Mouse (Mus musculus) 416B (cell line): ENCODE results near the gene Zfp398.
"Not testable (repeated sequence)": the region's sequence is repeated elsewhere in the genome, so short reads cannot be mapped to it uniquely, and the experiment has no call there.

Experiments
- DNase-seq: peaks from one replicate; pipeline ENCODE4 v3.0.0; 2011; ENCODE audit warnings: low read depth

The Zfp398 gene

GRCm38 (mm10) chr6:47827462-47827861 lies 8.0 kb upstream of the Zfp398 start:
- peak; percentile 52 for DNase-seq

GRCm38 (mm10) chr6:47828950-47829349 lies 6.5 kb upstream of the Zfp398 start:
- peak; percentile 84 for DNase-seq

GRCm38 (mm10) chr6:47830104-47831078 lies 5.1 kb upstream of the Zfp398 start, which contains the start of gene Zfp786:
Zfp786 (minus strand) TSS chr6:47830867.
- peak; percentile 81 for DNase-seq

GRCm38 (mm10) chr6:47832220-47832619 lies 3.2 kb upstream of the Zfp398 start:
- no peak for DNase-seq

GRCm38 (mm10) chr6:47835984-47836521 lies 592 bp downstream of the Zfp398 start:
- peak; percentile 68 for DNase-seq

- no peak for DNase-seq
These were observed 2.2 kb downstream of the Zfp398 start for GRCm38 (mm10) chr6:47837630-47838029.

- DNase-seq: no peak
These were observed 5.6 kb downstream of the Zfp398 start for GRCm38 (mm10) chr6:47841077-47841476.

- no peak for DNase-seq
These were observed 6.4 kb downstream of the Zfp398 start for GRCm38 (mm10) chr6:47841831-47842230.

GRCm38 (mm10) chr6:47842337-47842736 lies 6.9 kb downstream of the Zfp398 start:
- DNase-seq: no peak

- DNase-seq: no peak
These were observed 10.3 kb downstream of the Zfp398 start for GRCm38 (mm10) chr6:47845779-47846178.

- no peak for DNase-seq
These were observed 21.8 kb downstream of the Zfp398 start for GRCm38 (mm10) chr6:47857241-47857640.

GRCm38 (mm10) chr6:47857729-47858128 lies 22.3 kb downstream of the Zfp398 start:
- DNase-seq: not testable (repeated sequence)

- no peak for DNase-seq
These were observed 36.8 kb downstream of the Zfp398 start for GRCm38 (mm10) chr6:47872266-47872665.

- no peak for DNase-seq
These were observed 41.6 kb downstream of the Zfp398 start, which contains the start of gene Zfp282 for GRCm38 (mm10) chr6:47877058-47877457. Zfp282 (plus strand) TSS chr6:47877204.

GRCm38 (mm10) chr6:47877461-47878132 lies 42.1 kb downstream of the Zfp398 start:
- peak; percentile 85 for DNase-seq

GRCm38 (mm10) chr6:47878133-47878514 lies 42.7 kb downstream of the Zfp398 start:
- peak; percentile 47 for DNase-seq

- no peak for DNase-seq
These were observed 43.1 kb downstream of the Zfp398 start for GRCm38 (mm10) chr6:47878593-47878992.

- peak; percentile 18 for DNase-seq
These were observed 43.7 kb downstream of the Zfp398 start for GRCm38 (mm10) chr6:47879049-47879716.

GRCm38 (mm10) chr6:47880166-47880565 lies 44.7 kb downstream of the Zfp398 start:
- no peak for DNase-seq

- no peak for DNase-seq
These were observed 53.4 kb downstream of the Zfp398 start for GRCm38 (mm10) chr6:47888812-47889383.

GRCm38 (mm10) chr6:47899416-47899815 lies 64.0 kb downstream of the Zfp398 start:
- no peak for DNase-seq

GRCm38 (mm10) chr6:47903587-47903986 lies 68.1 kb downstream of the Zfp398 start:
- DNase-seq: peak; percentile 35
